Mouse (Mus musculus) midbrain, embryonic 14.5 days (tissue): ENCODE measurements around the gene Prok2. TPM values are rescaled to one million over a fixed set of nuclear protein-coding genes. Genes with fewer than 3 reads are reported as not detected.

Source experiments
- ATAC-seq: fragments of 200-750 bp; cut with Nextera tagmentation; 2 replicates; pipeline ENCODE4 v1.8.0; 2017; ENCODE audit warnings: moderate number of reproducible peaks, moderate library complexity; ENCODE audit not compliant: low FRiP score, low TSS enrichment
- DNase-seq: peaks from one replicate; pipeline ENCODE4 v3.0.0-alpha.2; 2015
- H3K27ac ChIP-seq: fragments of 300-500 bp; sonication (generic); replicated peaks from 2 replicates; pipeline ENCODE4 v1.5.1; 2014; ENCODE audit warnings: mild to moderate bottlenecking, low read depth, low read length, moderate library complexity
- H3K27me3 ChIP-seq: fragments of 300-500 bp; sonication (generic); 2 replicates; pipeline ENCODE4 v1.6.1; 2014; ENCODE audit warnings: low read length, control low read depth, mixed read lengths; ENCODE audit not compliant: control insufficient read depth, insufficient read depth
- H3K36me3 ChIP-seq: fragments of 300-500 bp; sonication (generic); 2 replicates; pipeline ENCODE4 v1.6.1; 2014; ENCODE audit warnings: low read length, control low read depth; ENCODE audit not compliant: control insufficient read depth, insufficient read depth
- H3K4me1 ChIP-seq: fragments of 300-500 bp; sonication (generic); 2 replicates; pipeline ENCODE4 v1.6.1; 2014; ENCODE audit warnings: mild to moderate bottlenecking, antibody characterized with exemption, low read length, control low read depth; ENCODE audit not compliant: control insufficient read depth, insufficient read depth
- H3K4me2 ChIP-seq: fragments of 300-500 bp; sonication (generic); 2 replicates; pipeline ENCODE4 v1.6.1; 2014; ENCODE audit warnings: mild to moderate bottlenecking, low read length, moderate library complexity
- H3K4me3 ChIP-seq: fragments of 300-500 bp; sonication (generic); replicated peaks from 2 replicates; pipeline ENCODE4 v1.5.1; 2014; ENCODE audit warnings: low read depth, low read length
- H3K9ac ChIP-seq: fragments of 300-500 bp; sonication (generic); replicated peaks from 2 replicates; pipeline ENCODE4 v1.6.1; 2014; ENCODE audit warnings: mild to moderate bottlenecking, low read length, moderate library complexity
- H3K9me3 ChIP-seq: fragments of 300-500 bp; sonication (generic); 2 replicates; pipeline ENCODE4 v1.6.1; 2016; ENCODE audit warnings: low read length, control low read depth, mixed read lengths; ENCODE audit not compliant: control insufficient read depth
- WGBS: fragments of 180-500 bp; shearing (Covaris S2); extraction: QIAGEN DNeasy Blood & Tissue Kit; methylation state at CpG from one replicate; pipeline ENCODE4 v1.1.7; 2014; 5-methylcytosine and 5-hydroxymethylcytosine counted together
- polyA plus RNA-seq: library from polyadenylated mRNA; unstranded; fragments of >200 nt; fragmentation: Nextera tagmentation; extraction: Ambion mirVana; gene quantifications from 2 replicates; pipeline ENCODE4 v1.2.1, GENCODE M21; 2014

Prok2 gene
- polyA plus RNA-seq, 1 experiment from 2014 or later, result 0.89 TPM

DNA sequence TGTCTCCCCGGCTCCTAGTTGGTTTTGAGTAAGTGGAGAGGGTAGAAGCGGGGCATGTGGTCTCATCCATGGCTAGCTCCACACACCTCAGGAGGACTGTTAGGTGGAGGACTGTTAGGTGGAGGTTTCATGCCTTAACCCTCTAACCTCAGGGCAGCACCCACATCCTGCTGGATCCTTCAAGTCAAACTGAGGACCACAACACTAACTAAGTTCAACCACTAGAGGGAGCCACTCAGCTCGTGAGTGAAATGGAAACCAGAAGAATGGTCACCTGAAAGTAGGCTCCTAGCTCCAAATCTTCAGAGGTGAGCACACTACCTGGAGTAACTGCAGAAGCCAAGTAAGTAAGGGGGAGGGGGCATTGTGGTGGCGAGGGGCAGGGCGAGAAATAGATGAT lies 41.3 kb downstream of the Prok2 start:
- no peak overlapping the region for H3K9ac ChIP-seq
- H3K4me1 ChIP-seq, result no peaks in the 10 kb centered on the region
- H3K27ac ChIP-seq, result no peak overlapping the region
- DNase-seq (peak; percentile 40), ATAC-seq (no peak)
- no peak overlapping the region for H3K4me2 ChIP-seq
- no peak overlapping the region for H3K4me3 ChIP-seq
- no peaks in the 10 kb centered on the region for H3K36me3 ChIP-seq
- WGBS, result 56% methylated on average over 5 of the region's 5 CpGs
- H3K27me3 ChIP-seq, result no peaks in the 10 kb centered on the region
- 0 out of 2 replicates have a peak, but pooled peaks cover 4% of the 10 kb centered on the region for H3K9me3 ChIP-seq

DNA sequence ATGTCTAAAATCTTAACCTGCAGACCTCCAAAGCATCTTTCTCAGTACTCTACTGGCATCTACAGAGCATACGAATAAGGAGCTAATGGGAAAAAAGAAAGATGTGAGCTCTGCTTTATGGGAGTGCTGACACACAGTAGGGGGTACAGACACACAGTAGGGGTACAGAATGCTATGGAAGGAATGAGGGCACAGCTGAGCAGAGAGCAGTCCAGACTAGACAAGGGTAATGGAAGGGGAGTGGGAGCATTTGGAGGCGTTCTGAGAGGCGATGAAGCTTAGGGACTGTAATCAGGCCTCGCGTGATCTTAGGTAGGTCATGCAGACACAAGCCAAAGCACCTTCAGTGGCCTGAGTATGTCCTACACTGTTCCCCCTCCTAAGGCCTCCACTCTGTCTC lies 42.2 kb downstream of the Prok2 start:
- H3K4me3 ChIP-seq, result no peak overlapping the region
- no peak overlapping the region for H3K4me2 ChIP-seq
- no peaks in the 10 kb centered on the region for H3K27me3 ChIP-seq
- whole genome bisulfite sequencing, result 94% methylated on average over 5 of the region's 5 CpGs
- no peak overlapping the region for H3K9ac ChIP-seq
- no peaks in the 10 kb centered on the region for H3K4me1 ChIP-seq
- H3K9me3 ChIP-seq, result 0 out of 2 replicates have a peak, but pooled peaks cover 4% of the 10 kb centered on the region
- no peaks in the 10 kb centered on the region for H3K36me3 ChIP-seq
- H3K27ac ChIP-seq, result no peak overlapping the region
- ATAC-seq, result no peak
- DNase-seq, result no peak

DNA sequence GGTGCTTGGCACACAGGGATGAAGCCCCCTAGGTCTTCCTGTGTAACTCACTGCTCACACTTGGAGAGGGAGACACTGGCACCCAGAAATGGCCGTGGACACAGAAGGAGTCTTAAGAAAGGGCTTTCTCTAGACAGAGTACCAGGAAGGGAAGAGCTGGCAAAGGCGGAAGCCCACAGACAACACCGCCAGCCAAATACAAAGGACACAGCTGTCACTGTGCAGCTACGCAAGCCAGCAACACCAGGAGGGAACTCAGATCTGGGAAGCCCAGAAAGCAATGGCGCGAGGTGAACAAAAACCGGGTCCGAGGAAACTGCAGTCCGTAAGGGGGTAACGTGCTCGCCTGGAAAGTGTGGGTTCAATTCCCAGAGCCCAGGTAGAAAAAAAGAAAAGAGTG lies 48.1 kb downstream of the Prok2 start:
- no peaks in the 10 kb centered on the region for H3K27me3 ChIP-seq
- H3K36me3 ChIP-seq, result no peaks in the 10 kb centered on the region
- H3K4me2 ChIP-seq, result no peak overlapping the region
- no peaks in the 10 kb centered on the region for H3K4me1 ChIP-seq
- ATAC-seq (no peak), DNase-seq (peak; percentile 32)
- no peak overlapping the region for H3K9ac ChIP-seq
- 67% methylated on average over 11 of the region's 11 CpGs for WGBS
- no peak overlapping the region for H3K27ac ChIP-seq
- no peak overlapping the region for H3K4me3 ChIP-seq
- H3K9me3 ChIP-seq, result no peaks in the 10 kb centered on the region

DNA sequence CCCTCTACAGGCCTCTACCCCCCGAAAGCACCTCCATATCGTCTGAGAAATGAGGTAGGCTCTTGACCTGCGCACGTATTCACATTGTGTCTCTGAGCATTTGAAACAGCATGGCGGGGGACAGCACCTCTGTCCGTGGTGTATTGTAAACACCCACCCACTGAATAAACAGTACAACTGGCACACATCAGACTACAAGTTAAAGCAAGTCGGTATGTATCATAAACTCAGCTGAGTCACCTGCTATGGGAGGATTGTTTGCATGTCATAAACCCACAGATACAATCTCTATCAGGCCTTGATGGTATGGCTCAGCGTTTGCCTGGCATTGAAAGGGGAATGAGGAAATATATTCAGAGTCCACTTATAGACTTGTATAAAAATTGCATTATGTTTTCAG lies 48.9 kb downstream of the Prok2 start:
- no peaks in the 10 kb centered on the region for H3K9me3 ChIP-seq
- DNase-seq (no peak), ATAC-seq (no peak)

DNA sequence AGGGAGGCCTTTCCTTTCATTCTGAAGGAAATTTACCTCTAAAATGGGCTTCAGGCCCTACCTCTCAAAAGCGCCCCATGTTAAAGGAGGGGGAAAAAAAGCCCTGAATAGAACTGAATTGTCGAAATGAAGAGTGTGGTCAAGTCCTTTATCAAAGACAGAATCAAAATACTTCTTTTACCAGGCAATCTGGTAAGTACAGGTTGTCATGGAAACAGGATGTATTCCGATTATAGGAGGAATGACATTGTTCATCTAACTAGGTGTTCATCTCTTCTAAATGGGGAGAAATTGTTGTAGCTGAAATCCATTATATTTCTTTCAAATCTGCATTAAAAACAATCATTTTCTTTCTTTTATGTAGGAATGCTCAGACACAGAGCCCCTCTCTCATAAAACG lies 51.7 kb downstream of the Prok2 start:
- ATAC-seq, result no peak

More for the DNA sequence above, 48.9 kb downstream of the Prok2 start:
- H3K9ac ChIP-seq, result no peak overlapping the region
- H3K27me3 ChIP-seq, result no peaks in the 10 kb centered on the region
- H3K4me2 ChIP-seq, result no peak overlapping the region
- H3K4me3 ChIP-seq, result no peak overlapping the region
- no peaks in the 10 kb centered on the region for H3K4me1 ChIP-seq
- 88% methylated on average over 8 of the region's 8 CpGs for WGBS
- H3K27ac ChIP-seq, result no peak overlapping the region
- no peaks in the 10 kb centered on the region for H3K36me3 ChIP-seq

DNA sequence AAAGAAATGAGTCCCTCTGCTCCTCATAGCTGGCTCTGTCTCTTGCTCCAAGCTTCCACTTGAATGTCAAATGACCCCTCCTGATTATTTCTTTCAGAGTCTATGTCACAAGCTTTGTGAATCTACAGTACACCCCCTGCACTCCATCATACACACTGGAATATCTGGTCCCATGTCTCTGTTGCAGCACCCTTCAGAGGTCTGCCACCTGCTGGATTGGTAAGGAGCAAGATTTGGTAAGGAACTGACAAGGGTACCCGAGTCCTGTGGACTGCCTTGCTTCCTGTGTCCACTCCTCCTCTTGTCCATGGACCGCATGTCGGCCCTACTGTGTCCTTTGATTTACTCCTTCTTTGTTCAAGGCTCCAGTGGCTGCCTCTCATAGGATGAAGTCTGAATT lies 54.4 kb downstream of the Prok2 start:
- Histone ChIP-seq H3K4me2 (no peak overlapping the region), H3K4me3 (no peak overlapping the region), H3K36me3 (no peaks in the 10 kb centered on the region), H3K4me1 (peaks cover 43% of the 10 kb centered on the region), H3K27me3 (no peaks in the 10 kb centered on the region), H3K9me3 (no peaks in the 10 kb centered on the region), H3K27ac (no peak overlapping the region), H3K9ac (no peak overlapping the region)
- WGBS, result 72% methylated on average over 3 of the region's 3 CpGs
- no peak for ATAC-seq
- DNase-seq, result no peak

More for the DNA sequence above, 51.7 kb downstream of the Prok2 start:
- Histone ChIP-seq H3K27me3 (no peaks in the 10 kb centered on the region), H3K9me3 (no peaks in the 10 kb centered on the region), H3K4me1 (peaks cover 17% of the 10 kb centered on the region), H3K36me3 (no peaks in the 10 kb centered on the region), H3K4me3 (no peak overlapping the region), H3K9ac (no peak overlapping the region), H3K27ac (no peak overlapping the region), H3K4me2 (no peak overlapping the region)
- DNase-seq, result peak; percentile 57
- 53% methylated on average over 4 of the region's 4 CpGs for WGBS

DNA sequence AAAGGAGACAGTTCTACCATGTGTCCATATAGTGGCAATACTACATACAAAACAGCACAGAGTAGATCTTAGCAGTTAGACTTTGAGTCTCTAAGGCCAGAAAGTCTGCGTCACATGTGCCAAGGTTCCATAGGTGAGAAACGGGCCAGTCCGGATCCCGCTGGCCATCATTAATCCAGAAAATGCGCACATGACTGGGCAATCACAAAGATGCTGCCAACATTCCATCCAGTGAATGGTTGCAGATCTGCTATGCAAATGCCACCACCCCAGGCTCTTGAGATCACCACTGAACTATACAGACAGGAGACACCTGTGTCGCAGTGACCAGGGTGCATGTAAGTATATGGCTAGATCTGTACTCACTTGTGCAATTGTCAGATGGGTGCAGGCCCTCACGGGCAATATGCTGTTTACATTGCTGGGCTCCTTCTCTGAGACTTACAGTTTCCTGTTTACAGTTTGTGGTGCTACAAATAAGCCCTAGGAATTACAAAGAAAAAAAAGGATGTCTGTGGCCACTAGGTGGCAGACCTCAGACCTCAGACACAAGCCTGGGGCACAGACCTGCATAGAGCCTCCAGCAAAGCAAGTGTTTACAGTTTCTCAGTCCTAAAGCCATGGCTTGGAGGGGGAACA lies 55.6 kb downstream of the Prok2 start:
- peaks cover 44% of the 10 kb centered on the region for H3K4me1 ChIP-seq
- DNase-seq (peak; percentile 86), ATAC-seq (no peak)
- H3K9ac ChIP-seq, result no peak overlapping the region
- H3K27me3 ChIP-seq, result no peaks in the 10 kb centered on the region
- peak overlapping the region; percentile 62 for H3K27ac ChIP-seq
- no peaks in the 10 kb centered on the region for H3K36me3 ChIP-seq
- H3K9me3 ChIP-seq, result no peaks in the 10 kb centered on the region
- no peak overlapping the region for H3K4me2 ChIP-seq
- 66% methylated on average over 7 of the region's 7 CpGs for WGBS
- H3K4me3 ChIP-seq, result no peak overlapping the region

DNA sequence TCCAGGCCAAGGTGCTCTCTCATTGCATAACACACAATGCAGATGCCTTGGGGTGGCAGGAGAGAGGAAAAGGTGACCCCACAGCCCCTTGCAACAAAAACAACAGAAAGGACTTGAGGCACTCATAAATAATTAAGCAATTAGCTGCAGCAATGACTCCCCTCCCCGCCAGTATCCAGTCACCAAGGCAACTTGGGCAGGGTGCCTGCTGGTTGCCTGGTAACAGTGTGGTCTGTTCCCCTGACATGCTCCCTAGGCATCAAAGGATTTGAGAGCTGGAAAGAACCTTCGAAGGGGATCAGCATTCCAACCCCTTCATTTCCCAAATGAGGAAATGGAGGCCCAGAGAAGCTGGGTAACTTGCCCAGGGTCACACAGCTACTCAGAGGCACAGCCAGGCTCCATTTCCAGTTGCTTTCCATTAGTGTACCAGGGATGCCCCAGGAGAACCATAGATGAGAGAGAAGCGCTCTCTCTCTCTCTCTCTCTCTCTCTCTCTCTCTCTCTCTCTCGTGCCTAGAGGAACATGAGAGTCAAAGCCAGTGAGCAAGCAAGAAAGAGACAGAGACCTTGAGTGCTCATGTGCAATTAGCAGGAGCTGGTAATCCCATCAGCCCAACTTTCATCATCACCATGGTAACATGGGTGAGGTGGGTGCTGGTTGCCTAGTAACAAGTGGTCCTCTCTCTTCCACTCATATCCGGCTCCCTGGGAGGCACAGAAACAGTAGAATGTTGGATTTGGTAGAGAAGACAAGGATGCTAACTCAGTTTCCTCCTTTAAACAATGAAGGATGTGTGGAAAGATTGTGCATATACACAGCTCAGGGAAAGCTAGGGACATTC lies 56.5 kb downstream of the Prok2 start:
- peak overlapping the region; percentile 25 for H3K4me2 ChIP-seq
- H3K27me3 ChIP-seq, result no peaks in the 10 kb centered on the region; the same call in 1 of the 2 replicates
- peak; percentile 87 for DNase-seq
- WGBS, result 13% methylated on average over 5 of the region's 5 CpGs
- peak overlapping the region; percentile 62 for H3K27ac ChIP-seq
- ATAC-seq, result peak; percentile 80
- H3K36me3 ChIP-seq, result no peaks in the 10 kb centered on the region
- H3K9me3 ChIP-seq, result no peaks in the 10 kb centered on the region
- no peak overlapping the region for H3K4me3 ChIP-seq
- H3K4me1 ChIP-seq, result peaks cover 45% of the 10 kb centered on the region
- no peak overlapping the region for H3K9ac ChIP-seq
